Mouse (Mus musculus): ENCODE data around the gene Jup. TPM values are rescaled to one million over a fixed set of nuclear protein-coding genes. Genes with fewer than 3 reads are reported as not detected.

Gene Jup
- total RNA-seq, 2 experiments from 2014 or later = 68.6 to 104 TPM

DNA sequence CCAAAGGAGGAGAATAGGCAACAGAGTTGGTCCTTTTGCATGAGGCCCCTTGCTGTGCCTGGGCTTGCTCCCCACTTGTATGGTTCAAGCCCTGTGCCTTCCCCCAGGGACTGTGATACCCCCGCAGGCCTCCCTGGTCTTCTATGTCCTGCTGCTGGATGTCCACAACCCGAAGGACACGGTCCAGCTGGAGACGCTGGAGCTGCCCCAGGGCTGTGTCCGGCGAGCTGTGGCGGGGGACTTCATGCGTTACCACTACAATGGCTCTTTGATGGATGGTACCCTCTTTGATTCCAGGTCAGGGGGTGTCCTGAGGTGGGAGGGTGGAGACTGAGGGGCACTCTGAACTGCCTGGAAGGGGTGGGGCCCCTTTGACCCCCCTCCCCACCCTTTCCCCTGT lies 24.0 kb upstream of the Jup start:
- intact Hi-C loops (cut with DNase I) = no loop called here
- H3K4me3 ChIP-seq = no peak overlapping the region
- TF ChIP-seq CTCF (IDR thresholded peaks at IDR 0.05) = no peak
- no peak overlapping the region for H3K27ac ChIP-seq
- DNase-seq = no peak

DNA sequence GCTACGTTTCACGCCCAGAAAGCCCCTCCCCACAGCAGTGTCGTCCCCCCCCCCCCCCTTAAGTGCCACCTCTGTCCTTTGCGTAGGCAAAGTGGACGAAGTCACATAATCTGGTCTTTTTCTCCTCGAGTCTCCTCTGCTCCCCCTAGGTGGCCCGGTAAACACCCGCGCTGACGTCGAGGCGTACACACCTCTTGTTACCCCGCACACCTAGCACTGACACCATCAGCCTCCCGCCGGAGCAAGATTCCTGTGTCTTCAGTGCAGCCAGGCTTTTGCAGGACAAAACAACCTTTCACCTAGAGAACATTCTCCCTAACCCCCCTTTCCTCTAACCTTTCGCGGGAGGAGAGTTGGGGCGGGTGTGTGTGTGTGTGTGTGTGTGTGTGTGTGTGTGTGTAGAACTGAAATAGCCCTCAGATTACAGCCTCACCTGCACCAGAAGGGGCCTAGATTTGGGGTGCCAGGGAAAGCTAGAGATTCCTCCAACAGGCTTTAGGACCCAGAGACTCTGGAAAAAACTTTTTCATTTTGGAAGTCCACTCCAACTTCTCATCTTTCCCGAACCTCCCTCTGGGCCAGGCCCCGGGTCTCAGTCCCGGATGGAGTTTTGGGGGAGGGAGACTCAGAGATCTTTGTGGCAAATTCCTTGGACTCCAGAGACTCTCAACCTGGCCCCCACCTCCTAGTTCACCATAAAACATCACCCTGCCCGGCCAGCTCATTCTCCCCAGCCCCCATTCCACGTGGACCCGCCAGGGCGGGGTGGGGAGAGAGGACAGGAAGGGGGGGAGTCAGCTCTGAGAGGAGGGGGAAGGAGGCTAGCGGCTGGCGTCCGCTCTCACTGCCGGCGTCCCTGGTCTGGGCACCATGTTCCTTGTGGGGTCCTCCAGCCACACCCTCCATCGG lies 17.6 kb upstream of the Jup start, which contains the start of gene Fkbp10:
Fkbp10 (plus strand) TSS at position 784 of the 909 bp plus-strand sequence.
- intact Hi-C loops (cut with DNase I) = no loop called here
- peak; percentile 78 for DNase-seq
- peak within 1 kb of the TSS; percentile 90 for H3K27ac ChIP-seq
- peak within 1 kb of the TSS; percentile 92 for H3K4me3 ChIP-seq
- TF ChIP-seq CTCF (IDR thresholded peaks at IDR 0.05) = no peak

DNA sequence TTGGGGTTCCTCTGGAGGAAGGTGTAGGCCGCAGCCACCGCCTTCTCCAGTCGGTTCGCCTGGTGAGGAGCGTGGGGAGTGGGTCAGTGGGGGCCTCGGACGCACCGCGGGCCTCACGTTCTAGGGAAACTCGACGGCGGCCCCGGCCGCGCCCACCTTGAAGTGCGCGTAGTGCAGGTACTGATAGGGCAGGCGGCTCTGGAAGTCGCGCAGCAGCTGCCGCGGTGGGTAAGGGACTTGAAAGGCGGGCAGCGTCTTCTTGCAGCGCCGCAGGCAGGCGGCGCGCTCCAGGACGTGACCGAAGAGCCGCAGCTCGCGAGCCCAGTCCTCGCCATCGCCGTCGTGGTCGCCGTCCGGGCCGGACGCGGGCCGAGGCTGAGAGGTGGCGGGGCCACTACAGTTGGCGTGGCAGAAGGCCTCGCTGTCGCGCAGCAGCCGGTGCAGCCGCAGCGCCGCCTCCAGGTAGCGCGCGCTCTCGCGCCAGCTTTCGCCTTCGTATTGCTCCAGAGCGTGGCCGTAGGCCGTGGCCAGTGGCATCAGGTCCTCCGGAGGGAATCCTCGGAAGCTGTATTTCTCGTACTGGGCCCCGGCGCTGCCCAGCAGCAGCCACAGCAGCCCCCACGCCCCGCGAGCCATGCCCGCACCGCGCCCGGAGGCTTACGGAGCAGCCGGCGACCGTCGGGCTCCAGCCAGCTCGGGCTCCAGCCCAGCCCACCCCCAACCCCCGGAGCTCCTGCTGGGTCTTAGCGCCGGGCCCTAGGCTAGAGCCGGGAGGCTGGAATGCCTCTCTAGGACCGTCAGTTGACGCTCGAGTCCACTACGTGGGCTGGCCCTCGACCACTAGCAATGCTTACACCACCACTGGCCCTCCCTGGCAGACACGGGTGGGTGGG lies 16.7 kb upstream of the Jup start, which contains the start of gene P3h4:
P3h4 (minus strand) TSS at position 816 of the 893 bp plus-strand sequence.
- peak; percentile 83 for TF ChIP-seq CTCF (IDR thresholded peaks at IDR 0.05)
- intact Hi-C loops (cut with DNase I) = no loop called here
- Histone ChIP-seq H3K4me3 (peak within 1 kb of the TSS; percentile 92), H3K27ac (peak within 1 kb of the TSS; percentile 90)
- peak; percentile 91 for DNase-seq

DNA sequence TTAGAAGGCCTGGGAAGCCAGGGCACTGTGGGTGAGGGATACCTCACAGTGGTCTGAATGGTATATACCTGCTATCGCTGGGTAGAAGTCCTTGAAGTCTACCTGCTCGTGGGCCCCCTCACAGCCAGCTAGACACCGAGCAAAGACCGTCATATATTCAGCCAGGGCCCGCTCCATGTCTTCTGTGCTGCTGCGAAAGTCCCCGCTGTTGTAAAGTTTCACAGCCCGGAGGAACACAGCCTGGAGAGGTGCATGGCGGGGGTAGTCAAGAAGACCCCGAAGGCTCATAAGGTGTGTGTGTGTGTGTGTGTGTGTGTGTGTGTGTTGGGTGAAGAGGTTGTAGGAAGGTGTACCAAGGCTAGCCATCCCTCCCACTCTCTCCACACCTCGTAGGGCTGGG lies 16.0 kb upstream of the Jup start:
- TF ChIP-seq CTCF (IDR thresholded peaks at IDR 0.05) = no peak
- Histone ChIP-seq H3K4me3 (peak overlapping the region; percentile 92), H3K27ac (peak overlapping the region; percentile 90)
- intact Hi-C loops (cut with DNase I) = no loop called here
- no peak for DNase-seq

DNA sequence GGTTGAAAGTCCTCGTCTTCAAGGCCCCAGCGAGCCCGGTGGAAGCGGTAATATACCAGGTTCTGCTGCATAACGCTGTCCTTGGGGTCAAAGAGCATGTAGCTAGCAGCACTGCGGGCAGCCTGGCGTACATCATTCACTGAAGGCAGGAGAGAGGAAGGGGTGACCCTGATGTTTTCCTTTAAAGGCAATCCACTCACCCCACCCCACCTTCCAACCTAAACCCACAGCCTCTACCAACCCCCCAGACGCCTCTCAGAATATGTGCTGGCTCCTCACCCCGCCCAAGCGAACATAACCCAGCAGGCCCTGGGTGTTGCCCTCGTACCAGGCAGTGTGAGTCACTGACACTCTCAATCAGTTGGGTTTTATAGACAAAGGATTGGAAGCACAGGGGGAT lies 14.2 kb upstream of the Jup start:
- DNase-seq = no peak
- H3K4me3 ChIP-seq = no peak overlapping the region
- TF ChIP-seq CTCF (IDR thresholded peaks at IDR 0.05) = no peak
- intact Hi-C loops (cut with DNase I) = no loop called here
- H3K27ac ChIP-seq = no peak overlapping the region

DNA sequence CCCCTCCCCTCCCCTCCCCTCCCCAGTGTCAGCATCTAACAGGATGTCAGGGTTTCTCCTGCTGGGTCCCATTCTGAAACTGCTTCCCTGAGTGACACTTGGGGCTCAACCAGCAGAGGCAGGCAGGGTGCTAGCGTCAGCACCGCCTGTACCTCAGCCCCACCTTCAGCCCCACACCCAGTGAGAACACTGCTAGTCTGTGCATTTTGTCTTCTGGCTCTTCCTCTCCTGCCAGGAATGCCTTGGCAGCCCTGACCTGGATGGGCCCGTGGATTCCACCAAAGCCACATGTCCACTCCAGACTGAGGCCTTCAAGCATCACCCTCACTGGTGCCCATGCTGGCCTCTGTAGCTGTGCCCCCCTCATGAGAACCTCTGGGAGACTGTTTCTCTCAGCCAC lies 12.1 kb upstream of the Jup start:
- H3K4me3 ChIP-seq = no peak overlapping the region
- no peak for TF ChIP-seq CTCF (IDR thresholded peaks at IDR 0.05)
- H3K27ac ChIP-seq = no peak overlapping the region
- intact Hi-C loops (cut with DNase I) = no loop called here
- DNase-seq = no peak

DNA sequence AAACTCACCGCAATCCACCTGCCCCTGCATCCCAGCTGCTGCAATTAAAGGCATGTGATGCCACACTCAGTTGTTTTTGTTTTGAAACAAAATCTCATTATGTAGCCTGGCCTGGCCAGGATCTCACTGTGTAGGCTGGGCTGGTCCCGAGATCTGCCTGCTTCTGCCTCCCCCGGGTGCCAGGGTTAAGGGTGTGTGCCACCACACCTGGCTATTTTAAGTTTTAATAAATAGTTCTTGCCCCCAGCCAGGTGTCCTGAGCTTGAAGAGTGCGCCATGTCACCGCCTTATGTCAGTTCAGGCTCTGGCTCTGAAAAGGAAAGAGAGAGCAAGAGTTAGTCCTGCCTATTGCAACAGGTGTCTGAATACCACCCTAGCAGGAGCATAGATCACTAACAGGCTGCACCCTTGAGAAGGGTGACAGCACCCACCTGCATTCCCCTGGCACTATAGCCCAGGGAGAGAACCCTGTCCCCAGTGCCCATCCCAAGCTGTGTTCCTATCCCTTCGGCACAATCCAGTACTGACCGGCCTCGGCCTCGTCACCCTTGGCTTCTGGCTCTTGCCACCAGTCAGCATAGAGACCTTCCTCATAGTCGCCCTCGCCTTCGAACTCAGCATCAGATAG lies 11.4 kb upstream of the Jup start:
- Histone ChIP-seq H3K27ac (no peak overlapping the region), H3K4me3 (no peak overlapping the region)
- no peak for TF ChIP-seq CTCF (IDR thresholded peaks at IDR 0.05)
- intact Hi-C loops (cut with DNase I) = loop anchor here (1.0 kb wide), 1 partner anchor 47 kb away; no protein-coding TSS in a partner anchor
- no peak for DNase-seq

DNA sequence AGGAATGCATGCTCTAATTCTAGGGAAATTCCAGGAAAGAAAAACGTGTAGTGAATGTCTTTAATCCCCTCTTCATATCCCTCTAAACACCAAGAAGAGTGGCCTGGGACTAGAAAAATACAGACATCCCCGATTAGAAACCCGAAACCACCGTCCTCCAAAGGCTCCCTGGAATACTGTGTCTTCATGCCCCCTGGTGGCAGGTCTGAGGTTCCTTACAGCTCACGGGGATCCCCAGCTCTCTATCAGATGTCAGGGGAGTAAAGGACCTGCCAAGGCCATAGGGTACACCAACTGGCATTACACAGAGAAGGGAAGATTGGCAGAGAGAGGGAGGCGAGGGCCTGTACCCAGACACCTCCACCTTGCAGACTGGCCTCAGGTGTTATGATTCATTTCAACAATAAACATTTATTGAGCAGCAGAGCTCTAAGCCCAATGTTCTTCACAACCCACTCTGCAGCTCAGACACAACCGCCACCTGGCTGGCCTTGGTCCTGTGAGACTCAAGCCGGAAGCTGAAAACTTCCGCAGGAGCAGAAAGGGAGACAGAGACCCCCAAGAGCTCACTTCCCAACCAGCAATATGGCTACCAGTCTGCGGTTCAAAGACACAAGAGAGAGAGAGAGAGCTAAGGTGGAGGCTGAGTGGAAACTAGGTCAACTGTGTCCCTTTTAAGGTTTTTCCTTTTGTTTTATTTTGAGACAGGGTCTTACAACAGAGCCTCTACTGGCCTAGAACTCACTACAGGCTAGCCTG lies 10.7 kb upstream of the Jup start:
- TF ChIP-seq CTCF (IDR thresholded peaks at IDR 0.05) = peak; percentile 91
- no peak overlapping the region for H3K4me3 ChIP-seq
- peak; percentile 84 for DNase-seq
- intact Hi-C loops (cut with DNase I) = loop anchor here (1.0 kb wide), 1 partner anchor 46 kb away; no protein-coding TSS in a partner anchor
- H3K27ac ChIP-seq = peak overlapping the region; percentile 16; the same call in 1 of the 2 replicates

DNA sequence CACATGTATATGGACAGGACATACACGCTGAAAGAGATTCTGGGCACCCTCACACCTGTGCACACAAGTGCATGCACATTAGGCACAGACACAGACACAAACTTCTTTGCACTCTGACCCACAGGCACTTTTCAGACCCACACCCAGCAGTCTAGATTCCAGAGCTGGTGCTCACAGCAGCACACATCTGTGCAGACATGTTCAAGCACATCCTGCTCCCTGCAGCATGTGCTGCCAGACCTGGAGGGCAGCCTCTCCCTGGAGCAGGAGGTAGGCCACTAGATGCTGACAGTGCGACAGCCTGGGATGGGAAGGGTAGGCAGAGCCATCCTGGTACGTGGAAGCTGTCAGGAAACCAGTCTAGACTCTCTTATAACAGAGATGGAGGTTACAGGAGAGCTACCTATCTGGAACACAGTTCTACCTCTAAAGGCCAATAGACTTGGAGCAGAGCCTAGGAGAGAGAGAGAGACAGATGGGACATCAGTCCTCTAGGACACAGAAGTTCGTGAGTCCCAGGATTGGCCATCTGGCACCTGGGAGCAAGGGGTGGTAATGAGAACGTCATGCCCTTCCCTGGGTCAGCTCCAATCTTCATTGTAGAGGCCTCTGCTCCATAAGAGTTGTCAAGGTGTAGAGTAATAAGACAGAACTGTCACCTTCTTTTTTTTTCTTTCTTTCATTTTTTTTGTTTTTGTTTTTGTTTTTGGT lies 9.6 kb upstream of the Jup start:
- TF ChIP-seq CTCF (IDR thresholded peaks at IDR 0.05) = no peak
- DNase-seq = no peak
- intact Hi-C loops (cut with DNase I) = no loop called here
- Histone ChIP-seq H3K27ac (no peak overlapping the region), H3K4me3 (no peak overlapping the region)

DNA sequence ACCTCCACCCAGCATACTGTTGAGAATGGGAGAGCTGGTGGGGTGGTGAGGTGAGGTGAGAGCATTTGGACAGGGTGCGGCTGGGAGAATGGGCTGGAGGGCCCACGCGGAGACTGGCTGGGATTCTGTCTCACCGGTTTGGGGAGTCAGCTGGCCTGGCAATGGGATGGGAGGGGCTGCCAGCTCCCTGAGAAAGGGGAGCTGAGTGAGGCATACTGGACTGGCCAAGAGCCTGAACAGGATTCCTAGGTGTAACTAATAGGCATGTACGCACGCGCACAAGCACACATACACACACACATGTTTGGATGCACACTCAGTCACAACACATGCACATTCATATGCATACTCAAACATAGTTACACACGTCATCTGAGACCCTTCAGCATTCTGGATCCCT lies 8.7 kb upstream of the Jup start:
- H3K27ac ChIP-seq = no peak overlapping the region
- no peak for TF ChIP-seq CTCF (IDR thresholded peaks at IDR 0.05)
- DNase-seq = no peak
- intact Hi-C loops (cut with DNase I) = no loop called here
- H3K4me3 ChIP-seq = no peak overlapping the region

DNA sequence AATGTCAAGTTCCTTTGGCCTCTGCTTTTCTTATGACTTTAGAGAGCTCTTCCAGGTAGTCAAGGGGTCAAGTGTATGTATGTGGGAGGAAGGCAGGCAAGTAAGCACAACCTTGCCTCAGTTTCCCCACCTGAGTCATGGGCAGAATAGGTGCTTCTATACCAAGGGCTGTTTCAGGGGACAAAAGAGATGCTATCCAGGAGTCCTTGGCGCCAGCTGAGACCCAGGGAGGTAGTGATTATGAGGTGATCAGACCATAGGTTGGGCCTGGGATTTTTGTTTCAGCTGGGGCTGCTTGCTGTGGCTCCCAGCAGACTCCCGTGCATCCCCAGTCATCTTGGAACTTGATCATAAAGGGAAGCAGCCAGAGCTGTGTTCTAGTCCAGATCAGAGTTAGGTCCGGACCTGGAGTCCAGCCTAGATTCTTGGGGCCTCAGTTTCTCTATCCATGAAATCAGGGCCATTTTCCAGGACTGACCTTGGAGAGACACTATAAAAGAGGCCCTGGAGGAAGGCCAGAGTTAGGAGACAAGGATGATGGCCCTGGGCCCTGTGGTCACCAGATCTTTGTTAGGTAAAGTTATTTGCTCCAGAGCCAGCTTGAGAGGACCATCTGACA lies 7.0 kb upstream of the Jup start:
- Histone ChIP-seq H3K4me3 (no peak overlapping the region), H3K27ac (no peak overlapping the region)
- TF ChIP-seq CTCF (IDR thresholded peaks at IDR 0.05) = no peak
- no peak for DNase-seq
- intact Hi-C loops (cut with DNase I) = no loop called here
